Mouse (Mus musculus) erythroblast, adult 5-6 weeks (primary cell): ENCODE data around the gene Crat. TPM values are rescaled to one million over a fixed set of nuclear protein-coding genes. Genes with fewer than 3 reads are reported as not detected.

Source experiments
- ATAC-seq: replicated peaks from 2 replicates; pipeline ENCODE4 v1.8.0; 2016; ENCODE audit warnings: moderate number of reproducible peaks, mild to moderate bottlenecking, moderate TSS enrichment, inconsistent platforms; ENCODE audit not compliant: poor library complexity, low FRiP score, severe bottlenecking
- total RNA-seq, 2 experiments: library from RNA; stranded (forward) in 1 of 2; stranded (reverse) in 1 of 2; fragments of 150-400 nt in 1 of 2; fragments of 200-764, 138-1000 nt in 1 of 2; gene quantifications; 2 replicates each; pipeline versions ENCODE4 v1.2.3 to v1.2.4; 2015 to 2017; ENCODE audit warnings: low replicate concordance in 2 of 2

Crat gene
- 42.0 and 69.4 TPM in 2 replicates for total RNA-seq (2015; ENCODE audit: low replicate concordance)
- total RNA-seq (2017; ENCODE audit: low replicate concordance), result 51.8 and 55.1 TPM in 2 replicates

GRCm38 (mm10) chr2:30415157-30415935 lies at the start of gene Crat:
Gene Crat (minus strand): TSS chr2:30415813.
- peak; percentile 75 for ATAC-seq

- no peak for ATAC-seq
These were observed 48.8 kb upstream of the Crat start for GRCm38 (mm10) chr2:30464411-30464810.

- peak; percentile 93 for ATAC-seq
These were observed 48.3 kb upstream of the Crat start for GRCm38 (mm10) chr2:30463904-30464330.

- no peak for ATAC-seq
These were observed 47.7 kb upstream of the Crat start for GRCm38 (mm10) chr2:30463341-30463761.

GRCm38 (mm10) chr2:30459241-30459640 lies 43.6 kb upstream of the Crat start:
- ATAC-seq, result no peak

- ATAC-seq, result no peak
These were observed 42.7 kb upstream of the Crat start for GRCm38 (mm10) chr2:30458349-30458748.

- no peak for ATAC-seq
These were observed 40.7 kb upstream of the Crat start for GRCm38 (mm10) chr2:30456104-30456980.

- ATAC-seq, result no peak
These were observed 39.0 kb upstream of the Crat start for GRCm38 (mm10) chr2:30454587-30454986.

- ATAC-seq, result no peak
These were observed 38.0 kb upstream of the Crat start for GRCm38 (mm10) chr2:30453570-30453969.

GRCm38 (mm10) chr2:30451525-30451924 lies 35.9 kb upstream of the Crat start:
- no peak for ATAC-seq

- 0 out of 2 replicates have a peak, but pooled peaks have one; percentile 15 for ATAC-seq
These were observed 34.9 kb upstream of the Crat start for GRCm38 (mm10) chr2:30450530-30450929.

GRCm38 (mm10) chr2:30448371-30448770 lies 32.8 kb upstream of the Crat start:
- no peak for ATAC-seq

GRCm38 (mm10) chr2:30446891-30447826 lies 31.5 kb upstream of the Crat start:
- no peak for ATAC-seq

GRCm38 (mm10) chr2:30445312-30445711 lies 29.7 kb upstream of the Crat start:
- ATAC-seq, result 0 out of 2 replicates have a peak, but pooled peaks have one; percentile 1

- no peak for ATAC-seq
These were observed 28.8 kb upstream of the Crat start for GRCm38 (mm10) chr2:30444450-30444849.

- ATAC-seq, result no peak
These were observed 28.4 kb upstream of the Crat start for GRCm38 (mm10) chr2:30444006-30444405.

- ATAC-seq, result no peak
These were observed 27.7 kb upstream of the Crat start for GRCm38 (mm10) chr2:30443281-30443680.

- no peak for ATAC-seq
These were observed 26.9 kb upstream of the Crat start for GRCm38 (mm10) chr2:30442498-30442890.
